Mouse (Mus musculus) B cell, adult 2 months (primary cell): ENCODE measurements around the gene Commd9.

Experiments
- DNase-seq, 2 experiments: peaks; one replicate each; pipeline ENCODE4 v3.0.0; 2022

Gene Commd9

DNA sequence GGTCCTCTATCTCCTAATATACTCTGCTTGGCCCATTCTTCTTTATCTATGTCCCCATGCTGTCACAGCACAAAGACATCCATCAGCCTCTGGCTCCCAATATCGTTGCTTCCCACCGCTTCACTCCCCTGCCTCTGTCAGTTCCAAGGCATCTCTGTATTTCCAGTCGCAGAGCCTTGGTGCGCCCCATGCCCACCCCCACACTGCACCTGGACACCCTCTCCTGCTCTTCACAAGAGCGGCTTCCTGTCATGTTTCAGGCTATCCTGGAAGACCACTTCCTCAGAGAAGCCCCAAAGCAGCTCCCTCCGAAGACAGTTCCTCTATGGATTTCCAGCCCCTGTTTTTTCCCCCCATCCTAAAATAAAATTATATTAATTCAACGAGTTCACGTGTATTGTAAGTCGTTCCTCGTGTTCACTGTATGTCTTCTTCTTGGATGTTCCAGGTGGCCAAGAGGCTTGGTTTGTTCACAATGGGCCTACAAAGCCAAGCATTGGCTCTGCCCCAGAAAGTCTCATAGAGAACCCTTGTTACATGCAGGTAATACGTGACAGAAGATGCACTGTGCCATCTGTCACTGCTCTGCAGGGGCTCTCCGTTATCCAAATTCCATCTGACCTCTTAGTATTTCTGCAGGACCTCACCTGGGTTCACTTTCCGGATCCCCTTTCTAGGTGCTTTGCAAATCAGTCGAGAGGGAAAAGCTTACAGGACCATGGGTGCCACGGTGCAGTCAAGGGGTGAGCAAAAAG, 23.5 kb downstream of the Commd9 start:
- DNase-seq, result no peak

- no peak for DNase-seq
Observed at GRCm38 (mm10) chr2:101918518-101918917, 32.5 kb downstream of the Commd9 start.

DNA sequence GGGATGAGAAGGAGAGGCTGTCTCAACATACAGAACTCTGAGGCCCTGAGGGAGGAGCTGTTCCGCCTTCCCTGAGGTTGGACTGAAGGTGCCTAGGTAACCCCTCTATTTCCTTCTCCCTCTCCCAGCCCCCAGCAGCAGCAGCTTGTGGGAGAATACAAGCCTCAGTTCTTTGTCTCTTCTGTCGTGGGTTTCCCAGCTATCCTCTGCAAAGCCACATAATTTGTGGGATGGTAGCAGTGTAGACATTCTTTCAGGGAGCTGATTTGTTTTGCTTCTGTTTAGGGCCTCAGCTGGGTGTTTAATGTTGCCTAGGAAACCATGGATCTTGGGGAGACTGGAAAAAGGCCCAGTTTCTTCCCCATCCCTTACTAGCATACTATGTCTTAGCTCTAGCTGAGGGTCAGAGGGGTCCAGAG, 34.1 kb downstream of the Commd9 start:
- no peak for DNase-seq

GRCm38 (mm10) chr2:101922302-101922701, 36.3 kb downstream of the Commd9 start:
- DNase-seq, result no peak

- DNase-seq, result no peak
Observed at GRCm38 (mm10) chr2:101923181-101923580, 37.1 kb downstream of the Commd9 start.

DNA sequence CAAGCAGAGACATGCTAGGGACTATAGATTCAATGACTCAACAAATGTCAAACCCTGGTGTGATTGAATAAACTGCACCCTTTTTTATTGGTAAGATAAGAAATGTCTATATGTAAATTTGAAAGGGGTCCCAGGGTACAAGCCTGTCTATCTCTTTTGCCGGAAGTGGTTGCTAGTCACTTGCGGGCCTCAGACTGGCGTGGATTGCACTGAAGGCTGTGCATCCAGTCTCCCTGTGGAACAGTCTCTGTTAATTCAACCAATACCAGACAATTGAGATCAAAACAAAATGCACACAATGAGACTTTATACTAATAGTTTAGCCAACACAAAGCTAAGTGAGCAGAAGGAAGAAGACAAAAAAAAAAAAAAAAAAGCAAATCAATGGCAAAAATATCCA, 39.1 kb downstream of the Commd9 start:
- no peak for DNase-seq

DNA sequence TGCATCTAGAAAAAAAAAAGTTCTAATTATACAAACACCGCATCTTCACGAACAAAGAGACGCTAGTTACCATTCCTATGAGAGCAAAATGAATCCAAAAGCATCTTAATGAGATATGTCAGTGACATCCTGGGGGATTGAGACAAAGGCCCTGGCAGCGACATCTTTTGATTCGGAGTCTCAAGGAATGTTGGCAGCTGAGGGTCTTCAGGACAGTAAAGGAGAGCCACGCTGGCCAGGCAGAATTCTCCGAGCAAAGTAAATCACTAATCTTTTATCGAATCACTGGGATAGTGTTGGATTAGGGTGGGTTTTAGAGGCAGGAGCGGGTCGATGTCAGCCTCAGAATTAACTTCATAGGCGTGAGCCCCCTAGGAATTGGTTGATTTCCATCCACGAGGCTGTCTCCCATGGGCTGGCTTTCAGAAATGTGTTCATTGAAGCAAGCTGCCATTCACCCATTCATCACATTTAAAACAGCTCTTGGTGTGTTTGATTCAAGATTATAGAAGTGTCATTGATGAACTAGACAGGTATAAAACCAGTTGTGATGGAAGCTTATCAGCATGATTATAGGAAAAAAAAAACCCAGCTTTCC, 39.6 kb downstream of the Commd9 start:
- no peak for DNase-seq

DNA sequence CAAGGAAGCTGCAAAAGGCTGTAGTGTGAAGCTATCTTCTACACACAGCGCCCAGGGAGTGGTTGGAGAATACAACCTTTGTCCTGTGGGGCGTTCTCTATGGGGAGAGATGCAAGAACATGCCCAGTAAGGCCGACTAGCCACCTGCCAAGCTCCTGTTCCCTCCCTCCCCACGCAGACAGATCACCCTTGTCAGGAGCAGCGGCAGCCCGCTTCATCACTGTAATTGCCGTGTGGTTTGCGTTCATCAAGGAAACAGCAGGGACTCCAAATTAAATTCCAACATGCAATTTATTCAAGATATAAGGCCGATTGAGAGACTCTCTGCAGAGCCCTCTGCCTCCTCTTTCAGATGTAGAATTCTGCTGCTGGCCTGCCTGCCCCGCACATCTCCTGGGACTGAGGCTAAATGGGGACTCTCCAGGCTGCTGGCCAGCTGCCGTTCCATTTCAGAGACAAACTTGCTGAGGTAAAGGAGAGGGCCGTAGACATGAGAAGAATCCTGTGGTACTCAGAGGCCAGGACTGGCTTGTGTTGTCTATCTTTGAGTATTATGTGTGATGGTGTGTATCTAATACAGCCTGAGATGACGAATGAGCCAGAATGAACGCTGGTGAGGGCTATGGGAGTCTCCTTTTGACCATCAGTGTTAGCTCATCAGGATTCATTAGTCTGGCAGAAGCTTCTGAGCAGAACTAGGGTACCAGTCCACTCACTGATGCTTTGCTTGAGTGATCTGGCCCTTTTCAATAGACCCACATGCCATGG, 46.3 kb downstream of the Commd9 start:
- no peak for DNase-seq

DNA sequence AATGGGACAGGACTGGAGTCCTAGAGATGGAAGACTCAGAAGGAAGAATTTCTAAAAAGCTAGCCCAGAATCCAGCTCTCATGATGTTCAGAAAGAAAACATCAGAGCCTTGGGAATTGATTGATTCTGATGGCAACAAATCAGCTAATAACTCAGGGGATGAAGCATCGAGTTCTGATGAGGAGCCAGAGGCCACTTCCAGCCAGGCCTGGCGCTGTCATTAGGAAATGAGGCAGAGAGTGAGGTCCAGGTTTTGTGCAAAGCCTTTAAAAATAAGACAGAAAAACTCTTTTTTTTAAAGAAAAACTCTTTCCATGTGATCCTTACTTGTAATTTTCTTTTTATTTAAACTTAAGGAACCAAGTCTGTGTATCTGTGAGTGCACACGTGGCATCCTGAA, 47.3 kb downstream of the Commd9 start:
- DNase-seq, result no peak

- no peak for DNase-seq
Observed at GRCm38 (mm10) chr2:101935006-101935405, 49.0 kb downstream of the Commd9 start.

DNA sequence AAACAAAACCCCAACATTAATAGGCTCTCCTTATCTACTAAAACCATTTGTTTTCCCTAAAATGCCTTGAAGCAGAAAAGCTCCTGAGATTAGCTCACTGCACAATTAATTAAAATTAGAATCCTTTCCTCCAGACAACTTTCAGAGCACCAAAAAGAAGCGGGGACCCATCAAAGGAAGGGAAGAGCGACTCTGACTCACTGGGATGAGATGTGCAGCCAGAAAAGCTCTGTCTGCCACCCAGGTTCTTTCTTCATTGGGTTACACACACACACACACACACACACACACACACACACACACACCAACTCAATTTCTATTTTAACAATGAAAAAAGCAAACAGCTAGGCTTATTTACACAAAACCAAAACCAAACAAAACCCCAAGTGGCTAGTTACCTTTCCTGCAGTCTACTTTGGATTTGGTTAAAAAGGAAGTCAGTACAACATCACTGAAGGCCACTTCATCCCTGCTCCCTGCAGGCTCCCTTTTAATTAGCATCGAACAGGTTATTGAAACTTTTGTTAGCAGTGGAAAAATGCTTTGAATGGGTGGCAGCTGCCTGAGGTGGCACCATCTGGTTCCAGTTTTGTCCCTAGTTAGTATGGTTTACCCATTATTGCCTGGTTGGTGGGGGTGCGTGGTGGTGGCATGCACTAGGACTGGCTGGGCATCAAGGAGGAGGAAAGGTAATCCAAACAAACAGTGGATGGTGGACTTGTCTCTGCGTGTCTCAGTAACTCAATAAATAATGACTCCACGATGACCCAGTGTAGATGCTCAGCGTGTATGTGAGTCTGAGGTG, 64.9 kb downstream of the Commd9 start:
- no peak for DNase-seq
